Mouse (Mus musculus) cerebellum, postnatal 4 days (tissue): ENCODE results near the gene Efcab9.
"Not testable (repeated sequence)": the region's sequence is repeated elsewhere in the genome, so short reads cannot be mapped to it uniquely, and the experiment has no call there.

Source experiments
- DNase-seq, 2 experiments: peaks; one replicate each; pipeline ENCODE4 v3.0.0; 2022; ENCODE audit warnings: low spot score in 2 of 2, mixed read lengths in 1 of 2

Efcab9 gene

DNA sequence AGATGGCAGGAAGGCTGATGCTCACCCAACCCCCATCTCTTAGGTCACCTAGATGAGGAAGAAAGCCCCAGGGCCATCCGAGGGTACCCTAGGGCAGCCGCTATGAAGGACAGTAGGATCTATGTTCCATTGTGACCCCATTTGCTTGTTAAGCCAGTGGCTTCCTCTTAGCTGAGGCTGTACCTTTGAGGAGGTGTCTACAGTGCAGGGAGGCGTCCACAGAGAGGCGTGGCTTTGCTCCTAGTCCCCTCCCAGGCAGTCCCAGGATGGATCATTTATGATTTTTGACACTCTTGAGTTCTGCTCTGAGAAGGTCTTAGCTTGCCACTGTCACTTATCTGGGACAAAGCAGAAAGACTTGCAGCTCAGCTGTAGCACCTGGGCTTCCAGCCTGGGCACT lies 7.0 kb upstream of the Efcab9 start:
- DNase-seq = no peak

DNA sequence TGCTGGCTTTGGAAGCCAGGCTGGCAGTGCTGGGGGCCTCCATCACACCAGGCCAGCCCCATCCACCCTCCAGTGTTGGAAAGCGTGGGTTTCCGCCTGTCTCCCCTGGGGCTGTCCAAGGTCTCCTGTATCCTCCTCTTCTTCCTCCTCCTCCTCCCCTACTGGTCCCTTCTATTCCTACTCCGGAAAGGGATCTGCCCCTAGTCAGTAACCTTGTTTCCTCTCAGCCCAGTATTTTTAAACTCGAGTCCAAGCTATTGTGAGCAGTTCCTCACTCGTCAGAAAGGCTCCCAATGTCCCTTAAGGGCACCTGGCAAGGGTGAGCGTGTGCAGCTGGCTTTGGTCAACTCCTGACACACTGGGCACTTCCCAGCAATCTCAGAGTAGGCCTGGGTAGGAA lies 6.6 kb upstream of the Efcab9 start:
- DNase-seq = no peak

DNA sequence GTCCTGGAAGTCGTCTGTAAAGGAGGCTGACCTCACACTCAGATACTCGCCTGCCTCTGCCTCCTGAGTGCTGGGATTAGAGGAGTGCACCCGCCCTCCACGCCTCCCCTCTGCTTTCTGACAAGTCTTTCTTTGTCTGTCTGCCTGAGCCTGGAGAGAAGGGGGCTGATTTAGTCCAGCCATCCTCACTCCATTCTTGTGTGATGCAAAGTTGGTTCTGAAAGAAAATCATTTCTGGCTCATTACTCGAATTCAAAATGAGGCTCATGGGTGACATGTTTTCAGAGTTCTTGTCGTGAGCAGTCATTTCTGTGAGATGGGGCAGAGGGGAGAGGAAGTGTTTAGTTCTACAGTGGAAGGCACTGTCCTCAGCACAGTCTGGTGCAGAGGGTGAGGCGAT lies 5.1 kb upstream of the Efcab9 start:
- DNase-seq = no peak

DNA sequence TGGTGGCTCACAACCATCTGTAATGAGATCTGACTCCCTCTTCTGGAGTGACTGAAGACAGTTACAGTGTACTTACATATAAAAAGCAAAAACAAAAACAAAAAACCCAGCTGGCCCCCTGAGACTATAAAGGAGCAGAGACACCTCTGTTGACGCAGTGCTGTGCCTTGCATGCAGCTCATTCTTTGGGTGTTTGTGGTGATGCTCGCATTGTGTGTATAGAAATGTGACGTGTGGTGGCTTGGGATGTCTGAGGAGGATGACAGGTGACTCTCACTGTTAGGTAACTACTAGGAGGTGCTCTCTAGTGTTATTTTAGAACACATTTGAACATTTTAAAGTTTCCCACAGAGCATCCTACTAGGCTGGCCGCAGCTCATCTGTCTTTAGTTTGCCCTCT lies 3.8 kb upstream of the Efcab9 start:
- no peak for DNase-seq

DNA sequence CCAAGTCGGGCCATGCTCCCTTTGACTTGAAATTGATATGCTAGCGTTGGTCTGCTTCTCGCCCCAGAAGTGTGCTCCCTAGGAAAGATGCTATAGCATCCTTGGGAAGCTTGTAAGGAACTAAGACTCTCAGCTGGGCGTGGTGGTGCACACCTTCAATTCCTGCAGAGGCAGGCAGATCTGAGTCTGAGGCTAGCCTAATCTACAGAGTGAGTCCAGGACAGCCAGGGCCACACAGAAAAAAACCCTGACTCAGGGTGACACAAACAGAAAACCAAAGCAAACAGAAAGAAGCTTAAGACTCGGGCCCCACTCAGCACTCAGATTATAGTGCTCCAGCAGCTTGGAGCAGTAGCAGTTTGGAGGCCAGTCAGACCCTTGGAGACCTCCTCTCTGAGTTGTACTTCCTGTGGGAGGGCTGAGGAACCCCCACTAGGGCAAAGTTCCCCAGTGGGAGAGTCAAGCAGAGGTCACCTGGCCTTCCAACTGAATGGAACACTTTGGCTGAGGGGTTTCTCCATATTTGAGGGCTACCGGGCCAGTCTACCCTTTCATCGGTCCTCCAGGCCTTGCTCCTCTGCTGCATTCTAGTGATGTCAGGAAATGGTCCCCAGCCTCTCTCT lies 2.7 kb upstream of the Efcab9 start:
- no peak for DNase-seq

DNA sequence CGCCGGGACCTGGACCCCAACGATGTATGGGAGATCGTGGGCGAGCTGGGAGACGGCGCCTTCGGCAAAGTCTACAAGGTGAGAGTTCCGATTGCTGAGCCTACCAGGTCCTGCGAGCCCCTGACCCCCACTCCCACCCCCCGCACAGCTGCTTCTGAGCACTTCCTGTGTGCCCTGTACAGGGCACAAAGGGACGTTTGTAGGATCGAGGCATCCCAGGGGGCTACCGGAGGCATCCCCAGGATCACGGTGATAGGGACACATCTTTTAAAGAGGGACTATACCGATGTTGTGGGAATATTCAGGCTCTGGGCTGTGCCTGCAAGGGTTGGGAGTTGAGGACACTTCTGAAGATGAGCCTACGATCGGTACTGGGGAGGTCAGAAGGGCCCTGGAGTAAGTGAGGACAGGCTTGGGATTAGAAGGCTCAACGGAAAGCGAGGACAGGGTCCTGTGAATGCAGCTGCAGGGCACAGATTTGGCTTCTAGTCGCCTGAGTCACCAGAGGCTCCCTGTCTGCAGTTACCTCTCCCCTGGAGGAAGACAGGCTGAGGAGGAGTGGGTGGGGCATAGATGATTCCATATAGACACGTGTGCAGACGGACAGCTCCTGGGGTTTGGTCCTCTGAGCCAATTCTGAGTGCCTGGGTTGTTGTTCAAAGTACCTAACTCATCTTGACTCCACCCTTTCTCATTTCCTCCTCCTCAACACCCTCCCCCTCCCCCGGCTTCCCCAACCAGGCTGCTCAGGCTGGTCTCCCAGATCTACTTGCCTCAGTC lies 1.8 kb upstream of the Efcab9 start:
- DNase-seq = no peak

DNA sequence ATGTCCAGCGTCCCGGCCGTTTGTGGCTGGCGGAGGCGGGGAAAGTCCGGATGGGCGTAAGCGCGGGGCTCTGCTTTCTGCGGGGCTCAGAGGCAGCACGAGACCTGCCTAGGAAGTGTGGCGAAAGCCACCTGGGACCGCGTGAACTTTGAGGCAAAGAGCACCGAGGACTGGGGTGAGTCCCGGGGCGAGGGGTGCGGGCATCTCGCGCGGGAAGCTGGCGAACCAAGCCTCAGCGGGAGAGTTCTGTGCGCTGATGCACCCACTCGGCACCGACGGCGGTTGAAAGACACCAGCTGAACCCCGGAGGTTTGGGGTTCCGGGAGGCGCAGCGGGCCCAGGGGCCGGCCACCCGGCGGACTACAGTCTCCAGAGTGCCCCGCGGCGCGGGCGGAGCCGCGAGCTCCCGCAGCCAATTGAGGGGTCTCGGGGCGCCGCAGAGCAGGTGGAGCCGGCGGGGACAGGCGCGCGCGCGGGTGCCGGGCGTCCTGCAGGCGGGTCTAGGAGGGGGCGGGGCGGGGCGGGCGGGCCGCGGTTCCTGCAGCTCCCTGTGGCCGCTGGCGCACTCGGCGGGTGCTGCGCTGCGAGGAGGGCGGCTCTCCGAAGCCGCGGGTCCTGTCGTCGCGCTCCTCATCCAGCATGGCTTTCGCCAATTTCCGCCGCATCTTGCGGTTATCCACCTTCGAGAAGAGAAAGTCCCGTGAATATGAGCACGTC lies 1.0 kb upstream of the Efcab9 start, which contains the start of gene Stk10:
Gene Stk10, plus strand, starts transcription at position 541 of the 717 bp plus-strand sequence.
- DNase-seq = peak; percentile 63 to 76

DNA sequence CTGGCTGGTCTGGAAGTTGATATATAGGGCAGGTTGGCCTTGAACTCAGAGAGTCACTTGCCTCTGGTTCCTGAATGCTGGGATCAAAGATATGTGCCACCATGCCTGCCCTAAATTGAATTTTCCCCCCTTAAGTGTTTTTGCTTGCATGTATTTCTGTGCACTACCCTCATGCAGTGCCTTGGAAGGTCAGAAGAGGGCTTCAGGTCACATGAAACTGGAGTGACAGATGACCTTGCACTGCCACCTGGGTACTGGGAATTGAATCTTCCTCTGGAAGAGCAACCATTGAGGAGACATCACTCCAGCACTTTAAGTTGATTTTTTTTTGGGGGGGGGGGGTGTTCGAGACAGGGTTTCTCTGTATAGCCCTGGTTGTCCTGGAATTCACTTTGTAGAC lies 1.7 kb downstream of the Efcab9 start:
- no peak for DNase-seq

DNA sequence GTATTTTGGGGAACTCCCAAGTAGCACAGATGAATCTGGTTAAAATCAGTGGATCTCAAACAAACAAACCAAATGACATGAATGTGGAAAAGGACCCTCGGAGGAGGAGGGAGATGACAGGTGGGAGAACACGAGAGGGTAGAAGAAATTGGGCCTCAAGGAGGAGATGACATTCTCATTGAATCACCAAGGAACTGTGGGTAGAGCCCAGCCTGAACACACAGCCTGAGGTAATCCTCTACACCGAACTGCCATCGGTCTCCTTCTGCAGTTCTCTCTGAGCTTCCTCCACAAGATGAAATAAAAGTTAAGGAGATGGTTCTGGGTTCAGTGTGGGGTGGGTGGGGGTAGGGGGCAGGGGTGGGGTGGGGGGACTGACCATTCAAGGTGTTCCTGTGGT lies 4.9 kb downstream of the Efcab9 start:
- no peak for DNase-seq

DNA sequence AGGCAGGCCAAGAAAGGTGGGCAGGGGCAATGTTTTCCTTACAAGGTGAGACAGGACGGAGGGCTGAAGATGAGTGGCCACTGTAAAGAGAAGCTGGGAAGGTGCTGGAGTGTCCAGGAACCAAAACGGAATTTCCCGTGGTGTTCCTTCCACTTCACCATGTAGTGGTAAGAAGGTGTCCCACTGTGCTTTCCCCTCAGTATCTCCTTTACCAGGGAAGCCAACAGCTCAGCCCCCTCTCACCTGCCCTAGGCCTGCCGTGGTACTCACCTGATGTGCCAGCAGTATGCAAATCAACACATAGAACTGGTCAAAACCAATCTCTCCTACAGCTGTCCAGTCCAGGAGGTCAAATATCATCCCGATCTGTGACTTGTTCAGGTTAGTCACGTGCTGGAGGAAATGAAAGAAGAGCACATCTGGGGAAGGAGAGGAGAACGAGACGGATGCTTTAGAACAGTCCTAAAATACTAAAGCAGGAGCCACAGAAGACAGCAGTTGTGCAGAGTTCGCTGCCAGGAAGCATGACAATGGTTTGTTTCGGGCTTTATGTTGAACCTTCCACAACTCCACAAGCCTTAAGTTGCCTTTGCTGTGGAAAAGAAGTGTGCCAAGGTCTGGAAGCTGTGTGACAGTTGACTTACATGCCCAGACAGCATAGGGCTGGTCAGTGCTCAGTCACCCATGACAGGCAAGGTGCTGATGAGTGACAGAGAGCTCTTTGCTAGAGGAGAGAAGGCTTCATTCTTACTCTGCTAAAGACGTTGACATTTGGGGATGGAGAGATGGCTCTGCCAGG lies 7.6 kb downstream of the Efcab9 start:
- DNase-seq = no peak

DNA sequence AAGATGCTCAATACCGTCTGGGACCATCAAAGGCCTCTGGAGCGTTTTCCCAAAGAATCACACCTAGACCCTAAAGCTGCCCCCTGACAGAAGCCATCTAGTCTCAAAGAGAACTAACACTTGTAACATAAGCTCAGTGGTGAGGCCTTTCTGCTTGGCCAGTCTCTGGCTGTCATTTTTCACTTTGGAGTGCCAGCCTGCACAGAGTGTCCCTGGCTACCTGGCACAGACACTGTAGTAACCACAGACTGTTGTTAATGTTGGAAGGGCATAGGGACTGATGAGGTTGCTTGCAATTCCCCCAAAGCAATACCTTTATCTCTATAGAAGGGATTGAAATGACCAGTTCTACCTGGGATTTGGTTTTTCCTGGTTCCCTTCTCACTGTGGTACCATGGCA lies 10.6 kb downstream of the Efcab9 start:
- no peak for DNase-seq

DNA sequence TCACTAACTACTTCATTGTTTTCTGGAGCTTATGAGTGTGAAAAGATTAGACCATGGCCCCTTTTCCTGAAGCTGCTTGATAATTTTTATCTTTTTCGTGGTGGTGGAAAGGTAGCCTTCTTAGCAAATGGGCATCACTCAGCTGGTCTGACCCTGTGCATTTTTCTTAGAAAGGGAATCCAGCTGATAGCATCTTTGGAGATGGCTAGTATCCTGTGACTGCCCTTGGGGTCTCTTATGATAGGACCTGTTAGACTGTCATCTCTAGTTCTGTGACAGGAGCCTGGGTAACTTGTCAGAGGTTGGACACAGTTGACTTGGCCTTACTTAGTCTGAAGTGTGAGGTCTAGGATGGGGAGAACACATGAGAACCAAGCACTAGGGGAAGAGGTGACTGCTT lies 12.5 kb downstream of the Efcab9 start:
- no peak for DNase-seq

DNA sequence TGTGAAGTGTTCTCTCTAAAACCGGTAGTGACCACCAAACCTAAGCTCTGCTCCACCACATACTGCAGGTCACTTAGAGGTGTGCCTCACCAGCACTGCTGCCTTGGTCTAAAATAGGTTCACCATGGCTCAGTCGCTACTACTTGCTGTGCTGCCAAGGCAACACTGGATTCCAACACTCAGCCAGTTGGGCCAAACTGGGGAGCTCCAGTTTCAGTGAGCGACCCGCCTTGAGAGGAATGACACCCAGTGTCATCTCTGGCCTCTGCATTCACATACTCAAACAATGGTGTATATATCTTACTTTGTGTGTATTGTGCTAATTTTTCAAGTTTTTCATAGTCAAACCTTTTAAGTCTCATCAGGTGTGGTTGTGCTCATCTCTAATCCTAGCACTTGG lies 13.1 kb downstream of the Efcab9 start:
- no peak for DNase-seq

DNA sequence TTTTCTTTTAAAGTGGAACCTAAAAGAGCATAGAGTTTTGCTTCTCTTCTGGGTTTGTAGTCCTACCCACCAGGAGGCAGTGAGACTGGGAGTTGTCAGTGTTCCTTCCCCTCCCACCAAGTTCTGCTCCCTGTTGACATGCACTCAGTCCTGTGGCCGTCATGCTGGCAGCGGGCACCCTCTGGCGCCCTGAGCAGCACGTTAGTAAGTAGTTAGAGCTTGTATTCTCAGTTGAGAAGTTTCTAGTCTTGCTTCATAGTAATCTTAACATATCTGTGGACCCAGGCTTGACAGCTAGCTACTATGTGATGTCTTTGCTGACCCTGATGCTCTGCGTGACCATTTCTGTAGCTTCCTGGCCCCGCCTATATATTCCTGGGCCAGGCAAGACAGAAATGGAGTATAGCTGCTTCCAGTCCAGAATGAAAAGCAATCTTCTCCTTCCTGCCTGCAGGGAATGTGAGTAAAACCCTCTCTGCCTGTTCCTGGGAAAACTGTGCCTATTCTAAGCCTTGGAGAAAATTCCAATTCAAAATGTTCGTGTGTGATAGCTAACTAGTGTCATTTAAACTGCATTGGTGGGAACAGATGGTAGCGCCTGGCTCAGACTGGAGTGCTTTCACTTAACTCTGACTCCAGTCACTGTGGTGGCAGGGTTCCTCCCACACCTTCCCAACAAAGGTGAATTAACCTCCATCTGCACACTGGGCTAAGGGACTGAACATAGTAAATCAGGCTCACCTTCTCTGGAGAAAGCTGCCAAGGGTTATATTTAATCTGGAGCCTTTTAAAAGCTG lies 14.8 kb downstream of the Efcab9 start:
- no peak for DNase-seq

DNA sequence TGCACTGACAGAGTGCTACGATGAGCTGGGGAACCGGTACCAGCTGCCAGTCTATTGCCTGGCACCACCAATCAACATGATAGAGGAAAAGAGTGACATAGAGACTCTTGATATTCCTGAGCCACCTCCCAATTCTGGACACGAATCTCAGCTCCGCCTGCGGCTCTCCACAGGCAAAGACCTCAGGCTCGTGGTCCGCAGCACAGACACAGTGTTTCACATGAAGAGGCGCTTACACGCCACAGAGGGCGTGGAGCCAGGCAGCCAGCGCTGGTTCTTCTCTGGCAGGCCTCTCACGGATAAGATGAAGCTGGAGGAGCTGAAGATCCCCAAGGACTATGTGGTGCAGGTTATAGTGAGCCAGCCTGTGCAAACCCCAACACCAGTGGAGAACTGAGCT lies 15.8 kb downstream of the Efcab9 start:
- no peak for DNase-seq

DNA sequence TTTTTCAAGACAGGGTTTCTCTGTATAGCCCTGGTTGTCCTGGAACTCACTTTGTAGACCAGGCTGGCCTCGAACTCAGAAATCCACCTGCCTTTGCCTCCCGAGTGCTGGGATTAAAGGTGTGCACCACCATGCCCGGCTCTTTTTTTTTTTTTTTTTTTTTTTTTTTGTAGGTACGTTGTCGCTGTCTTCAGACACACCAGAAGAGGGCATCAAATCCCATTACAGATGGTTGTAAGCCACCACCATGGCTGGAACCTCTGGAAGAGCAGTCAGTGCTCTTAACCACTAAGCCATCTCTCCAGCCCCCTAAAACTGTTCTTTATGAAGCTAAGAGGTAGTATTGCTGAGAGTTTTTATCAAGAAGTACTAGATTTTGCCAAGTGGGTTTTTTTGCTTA lies 17.0 kb downstream of the Efcab9 start:
- not testable (repeated sequence) for DNase-seq

DNA sequence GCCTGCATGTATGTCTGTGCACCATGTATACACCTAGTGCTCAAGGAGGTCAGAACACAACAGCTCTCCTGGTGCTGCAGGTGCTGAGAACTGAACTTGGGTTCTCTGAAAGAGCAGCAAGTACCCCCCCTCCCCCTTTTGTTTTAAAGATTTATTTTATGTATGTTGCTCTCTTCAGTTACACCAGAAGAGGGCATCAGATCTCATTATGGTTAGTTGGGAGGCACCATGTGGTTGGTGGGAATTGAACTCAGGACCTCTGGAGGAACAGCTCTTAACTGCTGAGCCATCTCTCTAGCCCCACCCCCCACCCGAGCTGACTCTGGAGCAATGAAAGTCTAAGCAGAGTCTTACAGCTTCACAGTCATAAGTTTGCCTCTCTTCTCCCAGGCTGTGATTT lies 21.0 kb downstream of the Efcab9 start:
- DNase-seq = no peak

DNA sequence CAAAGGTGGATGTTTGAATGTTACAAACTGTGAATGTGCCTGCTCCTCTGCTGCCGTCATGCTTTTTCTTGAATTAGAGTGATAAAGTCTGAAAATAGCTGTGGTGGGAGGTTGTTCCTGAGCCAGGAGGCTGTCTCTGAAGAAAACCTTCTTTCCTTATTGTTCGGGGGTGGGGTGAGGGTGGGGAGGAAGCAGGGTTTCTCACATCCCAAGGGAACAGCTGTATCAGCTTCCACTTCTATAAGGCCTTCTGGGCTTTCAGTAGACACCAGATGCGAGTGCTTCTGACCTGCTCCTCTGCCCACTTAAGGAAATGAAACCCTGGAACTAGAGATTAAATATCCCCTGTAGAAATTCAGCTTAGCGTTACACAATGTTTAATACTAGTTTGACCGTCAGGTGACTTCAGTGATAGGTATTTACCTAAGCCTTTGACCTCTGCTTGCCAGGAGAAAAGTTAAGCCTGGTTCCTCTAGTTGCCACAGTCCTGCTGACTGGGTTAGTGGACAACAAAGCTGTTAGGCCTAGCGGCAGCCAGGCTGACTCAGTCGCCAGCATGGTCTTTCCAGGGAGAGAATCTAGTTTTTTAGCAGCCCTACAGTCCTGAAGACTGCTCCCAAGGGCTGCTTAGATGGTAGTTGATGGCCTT lies 26.7 kb downstream of the Efcab9 start:
- DNase-seq = no peak

DNA sequence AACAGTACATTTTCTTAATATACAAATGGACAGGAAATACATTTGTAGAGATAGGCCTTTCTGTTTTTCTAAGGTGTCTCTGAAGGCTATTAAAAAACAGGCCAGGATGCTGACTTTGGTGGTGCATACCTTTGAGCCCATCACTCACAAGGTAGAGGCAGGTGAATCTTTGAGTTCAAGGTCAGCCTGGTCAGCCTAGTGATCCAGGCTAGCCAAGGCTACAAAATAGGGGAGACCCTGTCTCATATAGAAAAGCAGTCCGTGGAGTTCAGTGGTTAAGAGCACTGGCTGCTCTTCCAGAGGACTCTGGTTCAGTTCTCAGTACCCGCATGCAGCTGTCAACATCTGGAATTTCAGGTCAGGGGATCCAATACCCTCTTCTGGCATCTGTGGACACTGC lies 28.2 kb downstream of the Efcab9 start:
- no peak for DNase-seq

DNA sequence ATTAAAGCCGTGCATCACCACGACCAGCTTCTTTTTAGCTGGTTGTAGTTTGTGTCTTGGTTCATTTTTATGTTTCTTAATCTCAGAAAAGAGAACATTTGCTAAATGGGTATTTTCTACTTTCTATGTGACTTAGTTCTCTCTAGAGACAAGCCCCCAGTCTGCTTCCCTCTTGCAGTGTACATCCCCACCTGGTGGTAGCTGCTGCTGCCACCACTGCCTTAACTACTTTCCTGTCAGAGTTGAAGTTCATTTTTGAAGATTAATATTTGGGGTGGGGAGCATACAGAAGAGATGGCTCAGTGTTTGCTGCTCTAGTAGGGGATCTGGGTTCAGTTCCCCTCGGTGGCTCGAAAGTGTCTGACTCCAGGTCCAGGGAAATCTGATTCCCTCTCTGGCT lies 31.9 kb downstream of the Efcab9 start:
- no peak for DNase-seq
